Mouse (Mus musculus): ENCODE measurements at regions not wholly inside any gene's neighbourhood (a gene's known extent, or its start where the extent isn't known, plus 50 kb on each side); places are given as distances from the start of the nearest gene placed in this dataset.

DNA sequence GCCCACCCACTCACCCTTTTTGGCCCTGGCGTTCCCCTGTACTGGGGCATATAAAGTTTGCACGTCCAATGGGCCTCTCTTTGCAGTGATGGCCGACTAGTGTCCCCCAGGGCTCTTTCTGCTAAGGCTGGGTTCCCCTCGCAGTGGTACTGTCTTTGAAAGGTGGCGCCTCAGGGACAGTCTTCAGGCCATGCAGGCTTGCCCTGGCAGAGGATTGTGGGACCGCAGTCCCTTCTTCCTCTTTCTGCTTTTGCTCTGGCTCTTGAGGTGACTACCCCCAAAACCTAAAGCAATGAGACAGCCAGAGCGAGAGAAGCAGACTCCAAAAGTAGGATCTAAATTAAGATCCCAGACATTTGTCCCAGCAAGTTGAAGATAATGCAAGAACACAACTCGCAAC, 93.5 kb upstream of the Tbl1xr1 start:
- TF ChIP-seq REST (IDR thresholded peaks at IDR 0.05; ENCODE audit: insufficient read depth, insufficient read length) (no peak), POLR2A (IDR thresholded peaks at IDR 0.05; ENCODE audit: insufficient read length, low read depth) (no peak), TCF12 (IDR thresholded peaks at IDR 0.05; ENCODE audit: insufficient read depth, poor library complexity, severe bottlenecking) (no peak), USF1 (IDR thresholded peaks at IDR 0.05; ENCODE audit: low read depth) (no peak), MAX (IDR thresholded peaks at IDR 0.05; ENCODE audit: low read depth) (no peak), E2F4 (IDR thresholded peaks at IDR 0.05; ENCODE audit: insufficient read depth) (no peak), CEBPB (IDR thresholded peaks at IDR 0.05; ENCODE audit: insufficient read depth, poor library complexity, severe bottlenecking) (no peak), POLR2AphosphoS2 (IDR thresholded peaks at IDR 0.05; ENCODE audit: insufficient read length, low read depth) (no peak), MYOG (IDR thresholded peaks at IDR 0.05; ENCODE audit: control insufficient read depth in 1 of 3, insufficient read depth in 1 of 3, insufficient read length in 2 of 3, low read depth in 2 of 3) (no peak), SRF (IDR thresholded peaks at IDR 0.05; ENCODE audit: control insufficient read depth, insufficient read length, low read depth) (no peak), MYOD1 (IDR thresholded peaks at IDR 0.05; ENCODE audit: control insufficient read depth in 1 of 3, insufficient read length in 2 of 3, low read depth in 2 of 3) (no peak), TCF3 (IDR thresholded peaks at IDR 0.05; ENCODE audit: insufficient read length, low read depth) (no peak)
